Mouse (Mus musculus): ENCODE results near the gene Tox4. TPM values are rescaled to one million over a fixed set of nuclear protein-coding genes. Genes with fewer than 3 reads are reported as not detected.
"Not testable (repeated sequence)": the region's sequence is repeated elsewhere in the genome, so short reads cannot be mapped to it uniquely, and the experiment has no call there.

The Tox4 gene
- polyA plus RNA-seq, 1 experiment: 41.2 TPM

GRCm38 (mm10) chr14:52257484-52258213 lies 21.3 kb upstream of the Tox4 start, which contains the start of gene Chd8:
TSS of gene Chd8 (minus strand) at chr14:52257780.
- peak within 1 kb of the TSS; percentile 17 for H3K27ac ChIP-seq (ENCODE audit: insufficient read depth, low read length)
- peaks cover 3% of the 10 kb centered on the region; the same call in 1 of the 2 replicates for H3K4me1 ChIP-seq (ENCODE audit: control insufficient read depth, insufficient read depth, low read length)
- peak within 1 kb of the TSS; percentile 67 for H3K4me3 ChIP-seq (ENCODE audit: insufficient read depth, low read length)
- TF ChIP-seq POLR2A (IDR thresholded peaks at IDR 0.05; ENCODE audit: extremely low read depth, insufficient read depth, low read length) (peak; percentile 81), CTCF (IDR thresholded peaks at IDR 0.05; ENCODE audit: extremely low read depth, insufficient read depth, low read length) (peak; percentile 37; the same call in 1 of the 2 replicates)

- Histone ChIP-seq H3K4me1 (ENCODE audit: control insufficient read depth, insufficient read depth, low read length) (no peaks in the 10 kb centered on the region), H3K27ac (ENCODE audit: insufficient read depth, low read length) (no peak overlapping the region), H3K4me3 (ENCODE audit: insufficient read depth, low read length) (no peak overlapping the region)
- TF ChIP-seq POLR2A (IDR thresholded peaks at IDR 0.05; ENCODE audit: extremely low read depth, insufficient read depth, low read length) (no peak), CTCF (IDR thresholded peaks at IDR 0.05; ENCODE audit: extremely low read depth, insufficient read depth, low read length) (no peak)
Observed at GRCm38 (mm10) chr14:52272781-52273180, 6.2 kb upstream of the Tox4 start.

GRCm38 (mm10) chr14:52277210-52277609 lies 1.7 kb upstream of the Tox4 start:
- no peak overlapping the region for H3K4me3 ChIP-seq (ENCODE audit: insufficient read depth, low read length)
- TF ChIP-seq CTCF (IDR thresholded peaks at IDR 0.05; ENCODE audit: extremely low read depth, insufficient read depth, low read length): no peak
- TF ChIP-seq POLR2A (IDR thresholded peaks at IDR 0.05; ENCODE audit: extremely low read depth, insufficient read depth, low read length): no peak
- H3K27ac ChIP-seq (ENCODE audit: insufficient read depth, low read length): no peak overlapping the region
- H3K4me1 ChIP-seq (ENCODE audit: control insufficient read depth, insufficient read depth, low read length): no peaks in the 10 kb centered on the region; the same call in 1 of the 2 replicates

GRCm38 (mm10) chr14:52279747-52280120 lies 788 bp downstream of the Tox4 start:
- Histone ChIP-seq H3K4me1 (ENCODE audit: control insufficient read depth, insufficient read depth, low read length) (no peaks in the 10 kb centered on the region; the same call in 1 of the 2 replicates), H3K4me3 (ENCODE audit: insufficient read depth, low read length) (peak overlapping the region; percentile 86), H3K27ac (ENCODE audit: insufficient read depth, low read length) (no peak overlapping the region)
- no peak for TF ChIP-seq POLR2A (IDR thresholded peaks at IDR 0.05; ENCODE audit: extremely low read depth, insufficient read depth, low read length)
- no peak for TF ChIP-seq CTCF (IDR thresholded peaks at IDR 0.05; ENCODE audit: extremely low read depth, insufficient read depth, low read length)

GRCm38 (mm10) chr14:52283629-52284028 lies 4.7 kb downstream of the Tox4 start:
- no peak for TF ChIP-seq POLR2A (IDR thresholded peaks at IDR 0.05; ENCODE audit: extremely low read depth, insufficient read depth, low read length)
- TF ChIP-seq CTCF (IDR thresholded peaks at IDR 0.05; ENCODE audit: extremely low read depth, insufficient read depth, low read length): no peak
- Histone ChIP-seq H3K27ac (ENCODE audit: insufficient read depth, low read length) (no peak overlapping the region), H3K4me3 (ENCODE audit: insufficient read depth, low read length) (no peak overlapping the region), H3K4me1 (ENCODE audit: control insufficient read depth, insufficient read depth, low read length) (no peaks in the 10 kb centered on the region; the same call in 1 of the 2 replicates)

- Histone ChIP-seq H3K4me3 (ENCODE audit: insufficient read depth, low read length) (no peak overlapping the region), H3K27ac (ENCODE audit: insufficient read depth, low read length) (no peak overlapping the region), H3K4me1 (ENCODE audit: control insufficient read depth, insufficient read depth, low read length) (no peaks in the 10 kb centered on the region; the same call in 1 of the 2 replicates)
- TF ChIP-seq POLR2A (IDR thresholded peaks at IDR 0.05; ENCODE audit: extremely low read depth, insufficient read depth, low read length): no peak
- TF ChIP-seq CTCF (IDR thresholded peaks at IDR 0.05; ENCODE audit: extremely low read depth, insufficient read depth, low read length): no peak
Observed at GRCm38 (mm10) chr14:52284191-52284590, 5.2 kb downstream of the Tox4 start.

- TF ChIP-seq POLR2A (IDR thresholded peaks at IDR 0.05; ENCODE audit: extremely low read depth, insufficient read depth, low read length): no peak
- no peak for TF ChIP-seq CTCF (IDR thresholded peaks at IDR 0.05; ENCODE audit: extremely low read depth, insufficient read depth, low read length)
- H3K4me3 ChIP-seq (ENCODE audit: insufficient read depth, low read length): no peak overlapping the region
Observed at GRCm38 (mm10) chr14:52295558-52296264, 16.8 kb downstream of the Tox4 start.

GRCm38 (mm10) chr14:52303517-52303916 lies 24.6 kb downstream of the Tox4 start:
- H3K27ac ChIP-seq (ENCODE audit: insufficient read depth, low read length); H3K4me1 ChIP-seq (ENCODE audit: control insufficient read depth, insufficient read depth, low read length): not testable (repeated sequence)
- peak overlapping the region; percentile 48; the same call in 1 of the 2 replicates for H3K4me3 ChIP-seq (ENCODE audit: insufficient read depth, low read length)

More at GRCm38 (mm10) chr14:52295558-52296264, 16.8 kb downstream of the Tox4 start:
- no peaks in the 10 kb centered on the region for H3K4me1 ChIP-seq (ENCODE audit: control insufficient read depth, insufficient read depth, low read length)
- H3K27ac ChIP-seq (ENCODE audit: insufficient read depth, low read length): no peak overlapping the region

GRCm38 (mm10) chr14:52304644-52305271 lies 25.8 kb downstream of the Tox4 start, which contains the start of gene Mettl3:
TSS of gene Mettl3 (minus strand) at chr14:52305128.
- TF ChIP-seq CTCF (IDR thresholded peaks at IDR 0.05; ENCODE audit: extremely low read depth, insufficient read depth, low read length) (no peak), POLR2A (IDR thresholded peaks at IDR 0.05; ENCODE audit: extremely low read depth, insufficient read depth, low read length) (peak; percentile 75)
- H3K4me3 ChIP-seq (ENCODE audit: insufficient read depth, low read length): peak within 1 kb of the TSS; percentile 48
- 0 out of 2 replicates have a peak within 1 kb of the TSS, but pooled peaks have one; percentile 4 for H3K27ac ChIP-seq (ENCODE audit: insufficient read depth, low read length)
- no peaks in the 10 kb centered on the region for H3K4me1 ChIP-seq (ENCODE audit: control insufficient read depth, insufficient read depth, low read length)

Measured in cortical plate, adult 2 months (tissue).